7 mouse cellular contexts compared by ENCODE assay signal in the genomic region with DNA sequence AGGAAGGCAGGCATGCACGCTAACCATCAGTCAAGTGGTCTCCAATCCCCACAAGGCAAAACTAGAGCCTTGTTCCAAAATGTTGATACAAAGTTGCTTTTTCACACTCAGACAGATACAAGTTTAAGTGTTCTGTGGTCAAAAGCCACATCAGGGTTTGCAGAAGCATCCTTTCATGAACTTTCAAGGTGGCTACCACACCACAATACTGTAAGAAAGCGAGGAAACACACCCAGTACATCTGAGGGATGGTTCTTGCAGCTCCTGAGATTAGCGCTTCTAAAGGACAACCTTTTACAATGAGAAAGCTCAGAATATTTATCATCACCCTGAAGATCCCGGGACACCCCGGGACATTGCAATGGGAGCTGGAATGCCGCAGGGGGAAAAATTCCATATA. TPM values are rescaled to one million over a fixed set of nuclear protein-coding genes. Genes with fewer than 3 reads are reported as not detected.
DNase-seq lines count a peak whose midpoint lies in the region; ATAC-seq lines count a peak whose summit lies in the region.

No protein-coding gene starts in this region.

- peak overlapping the region; percentile 97 for H3K4me3 ChIP-seq in neural tube, embryonic 11.5 days (ENCODE audit: low read depth, low read length)
- peak overlapping the region; percentile 94 for H3K4me3 ChIP-seq in forebrain, embryonic 10.5 days
- peak overlapping the region; percentile 91 for H3K4me3 ChIP-seq in liver, embryonic 12.5 days

- no peaks in the 10 kb centered on the region for H3K9me3 ChIP-seq in neural tube, embryonic 11.5 days (ENCODE audit: control insufficient read depth, low read length)
- no peaks in the 10 kb centered on the region for H3K9me3 ChIP-seq in forebrain, embryonic 10.5 days
- no peaks in the 10 kb centered on the region for H3K9me3 ChIP-seq in liver, embryonic 12.5 days (replicated peaks)

- H3K4me2 ChIP-seq in neural tube, embryonic 11.5 days (ENCODE audit: low read depth) = peak overlapping the region; percentile 53
- peak overlapping the region; percentile 89 for H3K4me2 ChIP-seq in liver, embryonic 12.5 days

- intact Hi-C loops in gastrocnemius, postnatal 36 days (cut with DNase I) = loop anchor here (10.0 kb wide), 1 partner anchor 209 kb away; the partner anchor contains the start of genes Spata25 and Zswim1

- H3K27ac ChIP-seq in neural tube, embryonic 11.5 days (ENCODE audit: low read depth, low read length) = no peak overlapping the region
- H3K27ac ChIP-seq in forebrain, embryonic 10.5 days = peak overlapping the region; percentile 100; the same call in 1 of the 2 replicates
- H3K27ac ChIP-seq in liver, embryonic 12.5 days = peak overlapping the region; percentile 9; the same call in 1 of the 2 replicates

- H3K27me3 ChIP-seq in neural tube, embryonic 11.5 days (ENCODE audit: control insufficient read depth, insufficient read depth, low read length) = no peaks in the 10 kb centered on the region
- H3K27me3 ChIP-seq in forebrain, embryonic 10.5 days (ENCODE audit: poor library complexity, severe bottlenecking) = no peaks in the 10 kb centered on the region
- H3K27me3 ChIP-seq in liver, embryonic 12.5 days (replicated peaks) = no peaks in the 10 kb centered on the region; the same call in 1 of the 2 replicates

- 52% methylated on average over 6 of the region's 6 CpGs for WGBS in neural tube, embryonic 11.5 days
- 67% methylated on average over 6 of the region's 6 CpGs for WGBS in forebrain, embryonic 10.5 days
- WGBS in liver, embryonic 12.5 days (ENCODE audit: insufficient replicate concordance) = 65% methylated on average over 6 of the region's 6 CpGs

- H3K9ac ChIP-seq in neural tube, embryonic 11.5 days (ENCODE audit: low read length) = peak overlapping the region; percentile 99
- peak overlapping the region; percentile 92 for H3K9ac ChIP-seq in liver, embryonic 12.5 days

- ATAC-seq in neural tube, embryonic 11.5 days (ENCODE audit: insufficient read depth, low FRiP score, low TSS enrichment) = no peak
- ATAC-seq in liver, embryonic 12.5 days = no peak

- H3K36me3 ChIP-seq in neural tube, embryonic 11.5 days (ENCODE audit: control insufficient read depth, insufficient read depth, low read length) = no peaks in the 10 kb centered on the region
- peaks cover 18% of the 10 kb centered on the region for H3K36me3 ChIP-seq in forebrain, embryonic 10.5 days (replicated peaks)
- 0 out of 2 replicates have a peak, but pooled peaks cover 3% of the 10 kb centered on the region for H3K36me3 ChIP-seq in liver, embryonic 12.5 days

- peaks cover 15% of the 10 kb centered on the region for H3K4me1 ChIP-seq in neural tube, embryonic 11.5 days (ENCODE audit: control insufficient read depth, insufficient read depth, low read length)
- H3K4me1 ChIP-seq in forebrain, embryonic 10.5 days = peaks cover 40% of the 10 kb centered on the region
- H3K4me1 ChIP-seq in liver, embryonic 12.5 days = peaks cover 37% of the 10 kb centered on the region

- no peak for DNase-seq in neural tube, embryonic 11.5 days (ENCODE audit: low spot score)
- no peak for DNase-seq in neural tube, embryonic 10.5 days (ENCODE audit: extremely low spot score, low spot score)
- no peak for DNase-seq in forebrain, embryonic 10.5 days (ENCODE audit: extremely low spot score, low spot score)
- DNase-seq in testis, postnatal 14 days (ENCODE audit: low spot score) = peak; percentile 35
- no peak for DNase-seq in gastrocnemius, postnatal 25 days
- DNase-seq in gastrocnemius, postnatal 36 days = no peak

RNA-seq across cellular contexts. Expression of gene Ncoa5, which starts 1.4 kb away (rescaled TPM):
- polyA plus RNA-seq in neural tube, embryonic 11.5 days (2014; fragmentation: Nextera tagmentation; extraction: Ambion mirVana) = 86.1 and 89.4 TPM in 2 replicates
- polyA plus RNA-seq in forebrain, embryonic 10.5 days (2016; fragmentation: Nextera tagmentation; extraction: Ambion mirVana) = 101 and 103 TPM in 2 replicates
- polyA plus RNA-seq in liver, embryonic 12.5 days (2016; fragmentation: Nextera tagmentation; extraction: Ambion mirVana) = 33.2 and 34.4 TPM in 2 replicates
- total RNA-seq in gastrocnemius, postnatal 25 days (2021) = 10 to 100 TPM in 1 of 2 experiments, 1 to 10 TPM in 1; 9.9 to 12.6 TPM
- 10 to 100 TPM; 10.3 to 11.7 TPM for total RNA-seq in gastrocnemius, postnatal 36 days (2021)

RNA-seq across cellular contexts. Expression of gene Cd40, which starts 22.1 kb away (rescaled TPM):
- polyA plus RNA-seq in neural tube, embryonic 11.5 days (2014; fragmentation: Nextera tagmentation; extraction: Ambion mirVana) = 8.5 and 8.9 TPM in 2 replicates
- polyA plus RNA-seq in forebrain, embryonic 10.5 days (2016; fragmentation: Nextera tagmentation; extraction: Ambion mirVana) = 4.4 and 5.6 TPM in 2 replicates
- 3.2 and 3.9 TPM in 2 replicates for polyA plus RNA-seq in liver, embryonic 12.5 days (2016; fragmentation: Nextera tagmentation; extraction: Ambion mirVana)
- under 1 TPM; 0.48 to 0.84 TPM for total RNA-seq in gastrocnemius, postnatal 25 days (2021)
- under 1 TPM; 0.48 to 0.76 TPM for total RNA-seq in gastrocnemius, postnatal 36 days (2021)

RNA-seq across cellular contexts. Expression of gene 1700025C18Rik, which starts 57.2 kb away (rescaled TPM):
- not detected in 2 replicates for polyA plus RNA-seq in neural tube, embryonic 11.5 days (2014; fragmentation: Nextera tagmentation; extraction: Ambion mirVana)
- polyA plus RNA-seq in forebrain, embryonic 10.5 days (2016; fragmentation: Nextera tagmentation; extraction: Ambion mirVana) = not detected in 2 replicates
- not detected in 2 replicates for polyA plus RNA-seq in liver, embryonic 12.5 days (2016; fragmentation: Nextera tagmentation; extraction: Ambion mirVana)
- not detected for total RNA-seq in gastrocnemius, postnatal 25 days (2021)
- total RNA-seq in gastrocnemius, postnatal 36 days (2021) = not detected
